Mouse (Mus musculus): ENCODE measurements around the gene Olfr298. TPM values are rescaled to one million over a fixed set of nuclear protein-coding genes. Genes with fewer than 3 reads are reported as not detected.

The Olfr298 gene
- polyA plus RNA-seq (2015; fragmentation: Nextera tagmentation; extraction: Ambion mirVana), result not detected in 2 replicates

- Histone ChIP-seq H3K9ac (ENCODE audit: low read depth, low read length) (no peak within 1 kb of the TSS), H3K9me3 (ENCODE audit: control insufficient read depth, low read length) (no peaks in the 10 kb centered on the region), H3K4me2 (ENCODE audit: low read depth, low read length) (no peak within 1 kb of the TSS), H3K4me3 (ENCODE audit: low read length) (no peak within 1 kb of the TSS), H3K27ac (ENCODE audit: low read length) (no peak within 1 kb of the TSS), H3K36me3 (ENCODE audit: control insufficient read depth, insufficient read depth, low read length) (no peaks in the 10 kb centered on the region), H3K27me3 (replicated peaks; ENCODE audit: control insufficient read depth, insufficient read depth, low read length) (no peaks in the 10 kb centered on the region), H3K4me1 (ENCODE audit: control insufficient read depth, insufficient read depth, low read length) (no peaks in the 10 kb centered on the region)
- no peak for ATAC-seq
- 83% methylated on average over 1 of the region's 1 CpGs for WGBS
Observed at GRCm38 (mm10) chr7:86492384-86492783, at the start of gene Olfr298. Gene Olfr298, minus strand, starts transcription at chr7:86492484.

- no peak for ATAC-seq
- H3K27ac ChIP-seq (ENCODE audit: low read length), result no peak within 1 kb of the TSS
- H3K4me3 ChIP-seq (ENCODE audit: low read length), result no peak within 1 kb of the TSS
- no peaks in the 10 kb centered on the region for H3K9me3 ChIP-seq (ENCODE audit: control insufficient read depth, low read length)
- H3K4me2 ChIP-seq (ENCODE audit: low read depth, low read length), result no peak within 1 kb of the TSS
- no peaks in the 10 kb centered on the region for H3K36me3 ChIP-seq (ENCODE audit: control insufficient read depth, insufficient read depth, low read length)
- no peaks in the 10 kb centered on the region for H3K27me3 ChIP-seq (replicated peaks; ENCODE audit: control insufficient read depth, insufficient read depth, low read length)
- H3K9ac ChIP-seq (ENCODE audit: low read depth, low read length), result no peak within 1 kb of the TSS
- H3K4me1 ChIP-seq (ENCODE audit: control insufficient read depth, insufficient read depth, low read length), result no peaks in the 10 kb centered on the region
Observed at GRCm38 (mm10) chr7:86519668-86520067, 27.4 kb upstream of the Olfr298 start, which contains the start of gene Olfr297. Gene Olfr297, plus strand, starts transcription at chr7:86519968.

GRCm38 (mm10) chr7:86459621-86460020, 32.7 kb downstream of the Olfr298 start, which contains the start of gene Olfr299:
Gene Olfr299, plus strand, starts transcription at chr7:86459921.
- 89% methylated on average over 1 of the region's 1 CpGs for WGBS
- no peaks in the 10 kb centered on the region for H3K27me3 ChIP-seq (replicated peaks; ENCODE audit: control insufficient read depth, insufficient read depth, low read length)
- no peak within 1 kb of the TSS for H3K4me2 ChIP-seq (ENCODE audit: low read depth, low read length)
- H3K36me3 ChIP-seq (ENCODE audit: control insufficient read depth, insufficient read depth, low read length), result no peaks in the 10 kb centered on the region
- H3K4me1 ChIP-seq (ENCODE audit: control insufficient read depth, insufficient read depth, low read length), result no peaks in the 10 kb centered on the region
- H3K4me3 ChIP-seq (ENCODE audit: low read length), result no peak within 1 kb of the TSS
- H3K9ac ChIP-seq (ENCODE audit: low read depth, low read length), result no peak within 1 kb of the TSS
- no peak within 1 kb of the TSS for H3K27ac ChIP-seq (ENCODE audit: low read length)
- H3K9me3 ChIP-seq (ENCODE audit: control insufficient read depth, low read length), result no peaks in the 10 kb centered on the region
- no peak for ATAC-seq

Other genes with a start within 250 kb of the Olfr298 start
- gene Vmn2r76, start 246.2 kb downstream of the Olfr298 start, polyA plus RNA-seq (2015; fragmentation: Nextera tagmentation; extraction: Ambion mirVana), result not detected in 2 replicates
- gene Olfr310, start 215.3 kb downstream of the Olfr298 start, polyA plus RNA-seq (2015; fragmentation: Nextera tagmentation; extraction: Ambion mirVana), result not detected in 2 replicates
- gene Olfr309, start 178.8 kb downstream of the Olfr298 start, polyA plus RNA-seq (2015; fragmentation: Nextera tagmentation; extraction: Ambion mirVana), result not detected in 2 replicates
- gene Olfr308, start 166.9 kb downstream of the Olfr298 start, polyA plus RNA-seq (2015; fragmentation: Nextera tagmentation; extraction: Ambion mirVana), result not detected in 2 replicates
- not detected in 2 replicates for gene Olfr307, start 154.9 kb downstream of the Olfr298 start, polyA plus RNA-seq (2015; fragmentation: Nextera tagmentation; extraction: Ambion mirVana)
- gene Olfr305, start 125.6 kb downstream of the Olfr298 start, polyA plus RNA-seq (2015; fragmentation: Nextera tagmentation; extraction: Ambion mirVana), result not detected in 2 replicates
- not detected in 2 replicates for gene Olfr304, start 105.8 kb downstream of the Olfr298 start, polyA plus RNA-seq (2015; fragmentation: Nextera tagmentation; extraction: Ambion mirVana)
- not detected in 2 replicates for gene Olfr303, start 94.7 kb downstream of the Olfr298 start, polyA plus RNA-seq (2015; fragmentation: Nextera tagmentation; extraction: Ambion mirVana)
- gene Olfr301, start 88.6 kb downstream of the Olfr298 start, polyA plus RNA-seq (2015; fragmentation: Nextera tagmentation; extraction: Ambion mirVana), result not detected in 2 replicates
- gene Olfr299, start 32.6 kb downstream of the Olfr298 start, polyA plus RNA-seq (2015; fragmentation: Nextera tagmentation; extraction: Ambion mirVana), result not detected in 2 replicates
- not detected in 2 replicates for gene Olfr297, start 27.5 kb upstream of the Olfr298 start, polyA plus RNA-seq (2015; fragmentation: Nextera tagmentation; extraction: Ambion mirVana)
- gene Olfr295, start 91.4 kb upstream of the Olfr298 start, polyA plus RNA-seq (2015; fragmentation: Nextera tagmentation; extraction: Ambion mirVana), result not detected in 2 replicates
- gene Olfr294, start 124.2 kb upstream of the Olfr298 start, polyA plus RNA-seq (2015; fragmentation: Nextera tagmentation; extraction: Ambion mirVana), result not detected in 2 replicates
- not detected in 2 replicates for gene Olfr293, start 156.6 kb upstream of the Olfr298 start, polyA plus RNA-seq (2015; fragmentation: Nextera tagmentation; extraction: Ambion mirVana)
- not detected in 2 replicates for gene Olfr292, start 195.8 kb upstream of the Olfr298 start, polyA plus RNA-seq (2015; fragmentation: Nextera tagmentation; extraction: Ambion mirVana)